Mouse (Mus musculus): ENCODE data around the gene Ubl3. TPM values are rescaled to one million over a fixed set of nuclear protein-coding genes. Genes with fewer than 3 reads are reported as not detected.

Gene Ubl3
- polyA plus RNA-seq, 1 experiment from 2014 or later, result 36.3 TPM

GRCm38 (mm10) chr5:148580388-148580985, 27.9 kb upstream of the Ubl3 start:
- Histone ChIP-seq H3K27ac (no peak overlapping the region), H3K9ac (no peak overlapping the region), H3K9me3 (replicated peaks) (no peaks in the 10 kb centered on the region), H3K36me3 (no peaks in the 10 kb centered on the region), H3K4me2 (no peak overlapping the region), H3K27me3 (replicated peaks) (no peaks in the 10 kb centered on the region), H3K4me3 (no peak overlapping the region), H3K4me1 (no peaks in the 10 kb centered on the region)
- WGBS (ENCODE audit: insufficient replicate concordance), result 82% methylated on average over 13 of the region's 13 CpGs
- ATAC-seq, result no peak

- Histone ChIP-seq H3K4me1 (peaks cover 9% of the 10 kb centered on the region), H3K27ac (no peak overlapping the region), H3K36me3 (no peaks in the 10 kb centered on the region), H3K4me3 (no peak overlapping the region), H3K27me3 (replicated peaks) (no peaks in the 10 kb centered on the region), H3K4me2 (no peak overlapping the region), H3K9me3 (replicated peaks) (no peaks in the 10 kb centered on the region), H3K9ac (no peak overlapping the region)
- 64% methylated on average over 2 of the region's 2 CpGs for WGBS (ENCODE audit: insufficient replicate concordance)
- no peak for ATAC-seq
Observed at GRCm38 (mm10) chr5:148579156-148579555, 26.6 kb upstream of the Ubl3 start.

GRCm38 (mm10) chr5:148578353-148578752, 25.8 kb upstream of the Ubl3 start:
- Histone ChIP-seq H3K4me2 (no peak overlapping the region), H3K9me3 (replicated peaks) (no peaks in the 10 kb centered on the region), H3K27me3 (replicated peaks) (no peaks in the 10 kb centered on the region), H3K27ac (no peak overlapping the region), H3K9ac (no peak overlapping the region), H3K4me1 (peaks cover 9% of the 10 kb centered on the region), H3K4me3 (no peak overlapping the region), H3K36me3 (no peaks in the 10 kb centered on the region)
- ATAC-seq, result no peak
- WGBS (ENCODE audit: insufficient replicate concordance), result 66% methylated on average over 8 of the region's 8 CpGs

GRCm38 (mm10) chr5:148577278-148577677, 24.7 kb upstream of the Ubl3 start:
- ATAC-seq, result no peak
- WGBS (ENCODE audit: insufficient replicate concordance), result 65% methylated on average over 9 of the region's 9 CpGs

GRCm38 (mm10) chr5:148575163-148575562, 22.6 kb upstream of the Ubl3 start:
- H3K4me3 ChIP-seq, result no peak overlapping the region
- no peak overlapping the region for H3K9ac ChIP-seq
- WGBS (ENCODE audit: insufficient replicate concordance), result 51% methylated on average over 5 of the region's 5 CpGs
- no peak for ATAC-seq
- peaks cover 9% of the 10 kb centered on the region for H3K4me1 ChIP-seq
- H3K36me3 ChIP-seq, result no peaks in the 10 kb centered on the region
- H3K27ac ChIP-seq, result no peak overlapping the region
- no peaks in the 10 kb centered on the region for H3K9me3 ChIP-seq (replicated peaks)
- H3K27me3 ChIP-seq (replicated peaks), result no peaks in the 10 kb centered on the region
- peak overlapping the region; percentile 5 for H3K4me2 ChIP-seq

More at GRCm38 (mm10) chr5:148577278-148577677, 24.7 kb upstream of the Ubl3 start:
- H3K36me3 ChIP-seq, result no peaks in the 10 kb centered on the region
- H3K9ac ChIP-seq, result no peak overlapping the region
- no peaks in the 10 kb centered on the region for H3K9me3 ChIP-seq (replicated peaks)
- H3K4me2 ChIP-seq, result no peak overlapping the region
- no peak overlapping the region for H3K27ac ChIP-seq
- no peak overlapping the region for H3K4me3 ChIP-seq
- no peaks in the 10 kb centered on the region for H3K27me3 ChIP-seq (replicated peaks)
- H3K4me1 ChIP-seq, result peaks cover 9% of the 10 kb centered on the region

GRCm38 (mm10) chr5:148572676-148573075, 20.1 kb upstream of the Ubl3 start:
- no peak for ATAC-seq
- 71% methylated on average over 5 of the region's 5 CpGs for WGBS (ENCODE audit: insufficient replicate concordance)

GRCm38 (mm10) chr5:148570571-148571304, 18.1 kb upstream of the Ubl3 start:
- Histone ChIP-seq H3K9ac (no peak overlapping the region), H3K4me3 (no peak overlapping the region), H3K4me1 (peaks cover 9% of the 10 kb centered on the region), H3K36me3 (no peaks in the 10 kb centered on the region), H3K9me3 (replicated peaks) (no peaks in the 10 kb centered on the region), H3K4me2 (no peak overlapping the region), H3K27ac (no peak overlapping the region), H3K27me3 (replicated peaks) (no peaks in the 10 kb centered on the region)
- no peak for ATAC-seq
- 73% methylated on average over 14 of the region's 14 CpGs for WGBS (ENCODE audit: insufficient replicate concordance)

More at GRCm38 (mm10) chr5:148572676-148573075, 20.1 kb upstream of the Ubl3 start:
- peaks cover 9% of the 10 kb centered on the region for H3K4me1 ChIP-seq
- no peak overlapping the region for H3K27ac ChIP-seq
- H3K9ac ChIP-seq, result no peak overlapping the region
- no peak overlapping the region for H3K4me3 ChIP-seq
- no peaks in the 10 kb centered on the region for H3K9me3 ChIP-seq (replicated peaks)
- H3K36me3 ChIP-seq, result no peaks in the 10 kb centered on the region
- H3K4me2 ChIP-seq, result no peak overlapping the region
- H3K27me3 ChIP-seq (replicated peaks), result no peaks in the 10 kb centered on the region

GRCm38 (mm10) chr5:148569444-148569843, 16.9 kb upstream of the Ubl3 start:
- Histone ChIP-seq H3K9ac (no peak overlapping the region), H3K4me3 (no peak overlapping the region), H3K4me2 (no peak overlapping the region), H3K36me3 (no peaks in the 10 kb centered on the region), H3K4me1 (peaks cover under 1% of the 10 kb centered on the region; the same call in 1 of the 2 replicates), H3K9me3 (replicated peaks) (no peaks in the 10 kb centered on the region), H3K27me3 (replicated peaks) (no peaks in the 10 kb centered on the region), H3K27ac (no peak overlapping the region)
- 73% methylated on average over 13 of the region's 13 CpGs for WGBS (ENCODE audit: insufficient replicate concordance)
- no peak for ATAC-seq

- Histone ChIP-seq H3K27me3 (replicated peaks) (0 out of 2 replicates have a peak, but pooled peaks cover 3% of the 10 kb centered on the region), H3K27ac (no peak overlapping the region), H3K4me2 (no peak overlapping the region), H3K9ac (no peak overlapping the region), H3K9me3 (replicated peaks) (no peaks in the 10 kb centered on the region), H3K4me1 (no peaks in the 10 kb centered on the region), H3K36me3 (no peaks in the 10 kb centered on the region), H3K4me3 (no peak overlapping the region)
- WGBS (ENCODE audit: insufficient replicate concordance), result 53% methylated on average over 6 of the region's 6 CpGs
- ATAC-seq, result no peak
Observed at GRCm38 (mm10) chr5:148565636-148566035, 13.0 kb upstream of the Ubl3 start.

GRCm38 (mm10) chr5:148564073-148564472, 11.5 kb upstream of the Ubl3 start:
- Histone ChIP-seq H3K27ac (no peak overlapping the region), H3K9ac (no peak overlapping the region), H3K9me3 (replicated peaks) (no peaks in the 10 kb centered on the region), H3K27me3 (replicated peaks) (0 out of 2 replicates have a peak, but pooled peaks cover 3% of the 10 kb centered on the region), H3K4me3 (no peak overlapping the region), H3K4me2 (no peak overlapping the region), H3K4me1 (no peaks in the 10 kb centered on the region), H3K36me3 (no peaks in the 10 kb centered on the region)
- no peak for ATAC-seq
- WGBS (ENCODE audit: insufficient replicate concordance), result 75% methylated on average over 3 of the region's 3 CpGs

GRCm38 (mm10) chr5:148563281-148563680, 10.7 kb upstream of the Ubl3 start:
- no peaks in the 10 kb centered on the region for H3K4me1 ChIP-seq
- no peak for ATAC-seq
- no peak overlapping the region for H3K4me3 ChIP-seq
- H3K9ac ChIP-seq, result no peak overlapping the region
- no peak overlapping the region for H3K4me2 ChIP-seq
- WGBS (ENCODE audit: insufficient replicate concordance), result 61% methylated on average over 4 of the region's 4 CpGs
- H3K9me3 ChIP-seq (replicated peaks), result no peaks in the 10 kb centered on the region
- no peaks in the 10 kb centered on the region for H3K36me3 ChIP-seq
- H3K27me3 ChIP-seq (replicated peaks), result 0 out of 2 replicates have a peak, but pooled peaks cover 3% of the 10 kb centered on the region
- no peak overlapping the region for H3K27ac ChIP-seq

- ATAC-seq, result no peak
- no peak overlapping the region for H3K9ac ChIP-seq
- 0 out of 2 replicates have a peak, but pooled peaks cover 3% of the 10 kb centered on the region for H3K27me3 ChIP-seq (replicated peaks)
- no peak overlapping the region for H3K27ac ChIP-seq
- no peaks in the 10 kb centered on the region for H3K36me3 ChIP-seq
- H3K4me3 ChIP-seq, result no peak overlapping the region
- no peaks in the 10 kb centered on the region for H3K9me3 ChIP-seq (replicated peaks)
- H3K4me2 ChIP-seq, result no peak overlapping the region
- 71% methylated on average over 8 of the region's 8 CpGs for WGBS (ENCODE audit: insufficient replicate concordance)
- no peaks in the 10 kb centered on the region for H3K4me1 ChIP-seq
Observed at GRCm38 (mm10) chr5:148562235-148562634, 9.6 kb upstream of the Ubl3 start.

Data from liver, embryonic 12.5 days (tissue).